ENCODE assay signal across 11 mouse cellular contexts in the genomic region with DNA sequence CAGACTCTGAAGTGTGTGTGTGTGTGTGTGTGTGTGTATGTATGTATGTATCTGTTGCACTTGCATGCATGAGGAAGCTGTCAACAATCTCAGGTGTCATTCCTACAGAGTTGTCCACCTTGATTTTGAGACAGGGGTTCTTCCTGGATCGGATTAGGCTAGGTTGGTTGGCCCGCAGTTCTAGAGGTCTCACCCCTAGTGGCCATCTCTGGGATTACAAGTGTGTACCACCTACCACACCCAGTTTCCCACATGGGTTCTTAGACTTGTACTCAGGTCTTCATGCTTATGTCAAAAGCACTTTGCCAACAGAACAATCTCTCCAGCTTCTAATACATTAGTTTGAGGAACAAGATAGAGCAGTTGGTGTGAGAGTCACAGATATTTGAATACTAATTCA. TPM values are rescaled to one million over a fixed set of nuclear protein-coding genes. Genes with fewer than 3 reads are reported as not detected.
DNase-seq lines count a peak whose midpoint lies in the region; ATAC-seq and TF ChIP-seq lines count a peak whose summit lies in the region.
"Had no signal": no experiment of that assay in that cellular context is flagged by ENCODE, and none has a peak within 500 bp of the region (broad histone marks: within the 10 kb centered on the region; RNA-seq: fewer than 3 reads in every experiment).

No protein-coding gene starts in this region.

- H3K9me3 ChIP-seq in intestine, postnatal 0 days (ENCODE audit: control insufficient read depth), result no peaks in the 10 kb centered on the region
- H3K9me3 ChIP-seq in intestine, embryonic 15.5 days, result no peaks in the 10 kb centered on the region
- no peaks in the 10 kb centered on the region for H3K9me3 ChIP-seq in CH12.LX (replicated peaks; ENCODE audit: low read length)
- no peaks in the 10 kb centered on the region for H3K9me3 ChIP-seq in forebrain, embryonic 10.5 days
- H3K9me3 ChIP-seq: embryonic facial prominence, embryonic 15.5 days had no signal

- H3K27me3 ChIP-seq in intestine, postnatal 0 days (replicated peaks; ENCODE audit: control insufficient read depth, insufficient read depth, low read length), result no peaks in the 10 kb centered on the region
- no peaks in the 10 kb centered on the region for H3K27me3 ChIP-seq in intestine, embryonic 15.5 days (replicated peaks)
- H3K27me3 ChIP-seq in CH12.LX (replicated peaks), result no peaks in the 10 kb centered on the region
- H3K27me3 ChIP-seq in forebrain, embryonic 10.5 days (ENCODE audit: poor library complexity, severe bottlenecking), result no peaks in the 10 kb centered on the region
- H3K27me3 ChIP-seq: embryonic facial prominence, embryonic 15.5 days had no signal

- H3K4me2 ChIP-seq in intestine, postnatal 0 days (replicated peaks; ENCODE audit: low read depth), result no peak overlapping the region
- no peak overlapping the region for H3K4me2 ChIP-seq in intestine, embryonic 15.5 days (replicated peaks)
- no peak overlapping the region for H3K4me2 ChIP-seq in CH12.LX (ENCODE audit: insufficient read depth, low read depth, poor library complexity, severe bottlenecking)
- H3K4me2 ChIP-seq: embryonic facial prominence, embryonic 15.5 days had no signal

- H3K36me3 ChIP-seq in intestine, postnatal 0 days (ENCODE audit: control insufficient read depth, insufficient read depth), result no peaks in the 10 kb centered on the region
- no peaks in the 10 kb centered on the region for H3K36me3 ChIP-seq in intestine, embryonic 15.5 days
- no peaks in the 10 kb centered on the region for H3K36me3 ChIP-seq in CH12.LX (replicated peaks in 1 of 2; ENCODE audit: control insufficient read depth in 1 of 2, insufficient read depth in 1 of 2, low read length in 1 of 2)
- no peaks in the 10 kb centered on the region for H3K36me3 ChIP-seq in forebrain, embryonic 10.5 days (replicated peaks)
- H3K36me3 ChIP-seq: embryonic facial prominence, embryonic 15.5 days had no signal

- ATAC-seq in intestine, postnatal 0 days, result no peak
- no peak for ATAC-seq in intestine, embryonic 15.5 days
- ATAC-seq in megakaryocyte-erythroid progenitor cell, adult 5-6 weeks (replicated peaks; ENCODE audit: low FRiP score, low TSS enrichment, poor library complexity, severe bottlenecking), result peak; percentile 68; the same call in 1 of the 2 replicates

- no peak overlapping the region for H3K4me3 ChIP-seq in intestine, postnatal 0 days (ENCODE audit: low read depth, low read length)
- no peak overlapping the region for H3K4me3 ChIP-seq in intestine, embryonic 15.5 days (replicated peaks)
- no peak overlapping the region for H3K4me3 ChIP-seq in CH12.LX (replicated peaks in 1 of 3; ENCODE audit: low read depth in 2 of 3, low read length in 2 of 3, poor library complexity in 1 of 3)
- no peak overlapping the region for H3K4me3 ChIP-seq in forebrain, embryonic 10.5 days
- H3K4me3 ChIP-seq: embryonic facial prominence, embryonic 15.5 days had no signal

- no peaks in the 10 kb centered on the region for H3K4me1 ChIP-seq in intestine, postnatal 0 days (replicated peaks; ENCODE audit: control insufficient read depth, insufficient read depth, low read length)
- no peaks in the 10 kb centered on the region for H3K4me1 ChIP-seq in intestine, embryonic 15.5 days (replicated peaks)
- no peaks in the 10 kb centered on the region for H3K4me1 ChIP-seq in CH12.LX (ENCODE audit: control insufficient read depth in 1 of 2, insufficient read depth in 2 of 2)
- no peaks in the 10 kb centered on the region for H3K4me1 ChIP-seq in forebrain, embryonic 10.5 days
- H3K4me1 ChIP-seq: embryonic facial prominence, embryonic 15.5 days had no signal

- no peak overlapping the region for H3K27ac ChIP-seq in intestine, postnatal 0 days (ENCODE audit: low read depth, low read length)
- H3K27ac ChIP-seq in intestine, embryonic 15.5 days, result no peak overlapping the region
- H3K27ac ChIP-seq in CH12.LX (ENCODE audit: insufficient read depth, low read depth), result no peak overlapping the region
- no peak overlapping the region for H3K27ac ChIP-seq in forebrain, embryonic 10.5 days
- H3K27ac ChIP-seq: macrophage had no signal

- no peak; the same call in 1 of the 2 replicates for TF ChIP-seq RAD21 in CH12.LX (IDR thresholded peaks at IDR 0.05; ENCODE audit: low read depth, low read length)

- dilution Hi-C loops in CH12.LX (cut with MboI; ENCODE audit: extremely low pct_ligation_motif_present, extremely low pct_unique_long_range_greater_than_20kb, low sequenced_read_pairs), result no loop called here

- DNase-seq in CH12.LX (ENCODE audit: extremely low read depth) (peak; percentile 36), R1 (ENCODE audit: low read depth, low spot score) (peak; percentile 58)
- DNase-seq in urinary bladder, adult 18-20 months (ENCODE audit: low spot score in 2 of 2), result no peak
- no peak for DNase-seq in forebrain, embryonic 10.5 days (ENCODE audit: extremely low spot score, low spot score)
- DNase-seq in heart, postnatal 25 days (ENCODE audit: low spot score), result no peak
- DNase-seq: kidney, postnatal 10 days had no signal

- intact Hi-C loops in heart, postnatal 25 days (cut with DNase I), result no loop called here

- in situ Hi-C loops in CH12.LX (cut with MboI; ENCODE audit: low pct_ligation_motif_present, low pct_unique_long_range_greater_than_20kb, low sequenced_read_pairs), result no loop called here

- no peak for TF ChIP-seq POLR2A in CH12.LX (IDR thresholded peaks at IDR 0.05; ENCODE audit: low read depth, low read length)

- no peak overlapping the region for H3K9ac ChIP-seq in intestine, postnatal 0 days (ENCODE audit: low read depth, low read length)
- no peak overlapping the region for H3K9ac ChIP-seq in intestine, embryonic 15.5 days
- no peak overlapping the region for H3K9ac ChIP-seq in CH12.LX (ENCODE audit: insufficient read depth, low read depth)
- H3K9ac ChIP-seq: embryonic facial prominence, embryonic 15.5 days had no signal

- H3K79me2 ChIP-seq in CH12.LX (replicated peaks; ENCODE audit: control insufficient read depth, extremely low read depth, insufficient read depth, poor library complexity, severe bottlenecking), result no peaks in the 10 kb centered on the region

- TF ChIP-seq CTCF in intestine, postnatal 0 days (IDR thresholded peaks at IDR 0.05; ENCODE audit: low read depth), result peak; percentile 43
- peak; percentile 35 to 48; a peak in 3 of 4 replicates for TF ChIP-seq CTCF in CH12.LX (conservative IDR thresholded peaks at IDR 0.05 in 1 of 2, IDR thresholded peaks at IDR 0.05 in 1 of 2; ENCODE audit: low read depth in 2 of 2, low read length in 2 of 2)

- TF ChIP-seq EP300 in CH12.LX (IDR thresholded peaks at IDR 0.05; ENCODE audit: low read length), result no peak

- WGBS in intestine, postnatal 0 days, result 80% methylated on average over 2 of the region's 2 CpGs
- 87% methylated on average over 2 of the region's 2 CpGs for WGBS in intestine, embryonic 15.5 days
- 78% methylated on average over 2 of the region's 2 CpGs for WGBS in forebrain, embryonic 10.5 days

TF ChIP-seq in CH12.LX, 34 proteins besides CTCF, POLR2A, EP300 and RAD21:
- no peak for TF ChIP-seq IRF4 (IDR thresholded peaks at IDR 0.05; ENCODE audit: low read depth, low read length)
- TF ChIP-seq KAT2A (IDR thresholded peaks at IDR 0.05; ENCODE audit: insufficient replicate concordance, low read length), result no peak
- TF ChIP-seq MXI1 (IDR thresholded peaks at IDR 0.05; ENCODE audit: low read depth, low read length), result no peak
- no peak for TF ChIP-seq TCF12 (IDR thresholded peaks at IDR 0.05; ENCODE audit: low read depth, low read length)
- no peak for TF ChIP-seq USF2 (conservative IDR thresholded peaks at IDR 0.05; ENCODE audit: low read depth, low read length)
- TF ChIP-seq ETS1 (conservative IDR thresholded peaks at IDR 0.05; ENCODE audit: low read depth, low read length), result no peak
- no peak for TF ChIP-seq MAX (IDR thresholded peaks at IDR 0.05; ENCODE audit: low read length)
- no peak for TF ChIP-seq MAFK (IDR thresholded peaks at IDR 0.05; ENCODE audit: insufficient replicate concordance, low read length)
- no peak for TF ChIP-seq ZMIZ1 (IDR thresholded peaks at IDR 0.05; ENCODE audit: low read depth, low read length)
- no peak for TF ChIP-seq CHD1 (IDR thresholded peaks at IDR 0.05; ENCODE audit: low read depth, low read length)
- no peak for TF ChIP-seq GABPA (IDR thresholded peaks at IDR 0.05; ENCODE audit: insufficient replicate concordance, low read depth, low read length)

RNA-seq across cellular contexts. Expression of gene Plcl1, which starts 41.9 kb away (rescaled TPM):
- 1.1 and 1.3 TPM in 2 replicates for polyA plus RNA-seq in intestine, postnatal 0 days (2015; fragmentation: Nextera tagmentation; extraction: Ambion mirVana)
- polyA plus RNA-seq in intestine, embryonic 15.5 days (2015; fragmentation: Nextera tagmentation; extraction: Ambion mirVana), result 1.6 and 2.5 TPM in 2 replicates
- total RNA-seq in CH12.LX (2012; rRNA removed) (under 0.01 and 0.13 TPM in 2 replicates), CH12.LX (2014; rRNA removed) (0.07 and 0.08 TPM in 2 replicates)
- 0.04 and 0.41 TPM in 2 replicates for polyA plus RNA-seq in CH12.LX (2012; ENCODE audit: insufficient read length, low read depth)
- total RNA-seq in megakaryocyte-erythroid progenitor cell, adult 5-6 weeks (2014; fragmentation: Nextera tagmentation), result 0.07 TPM in 1 of 2 replicates, not detected in the other
- not detected in 2 replicates for total RNA-seq in megakaryocyte-erythroid progenitor cell, adult 5-6 weeks (2017)
- polyA plus RNA-seq in forebrain, embryonic 10.5 days (2016; fragmentation: Nextera tagmentation; extraction: Ambion mirVana), result 0.68 and 0.87 TPM in 2 replicates
- 1 to 10 TPM; 3.8 to 6.1 TPM for total RNA-seq in heart, postnatal 25 days (2021)

Comparison
In these comparisons a context has a peak if more than half of its experiments do, and no peak if none do; other contexts are left out.
1. DNase-seq: peak in CH12.LX (single experiment) and R1 (single experiment); none in urinary bladder, adult 18-20 months (0 of 2), forebrain, embryonic 10.5 days (single experiment) and heart, postnatal 25 days (single experiment).